In genomic region chr12:3959791-3960543, GRCm38 (mm10) we compare ENCODE assay signal across 8 mouse cellular contexts. TPM values are rescaled to one million over a fixed set of nuclear protein-coding genes. Genes with fewer than 3 reads are reported as not detected.
A peak's percentile ranks its signal among the peaks of the same experiment; 100 is the strongest.
DNase-seq lines count a peak whose midpoint lies in the region; ATAC-seq and TF ChIP-seq lines count a peak whose summit lies in the region.

No protein-coding gene starts in this region.

- H3K9me3 ChIP-seq in forebrain, embryonic 13.5 days (replicated peaks): no peaks in the 10 kb centered on the region
- no peaks in the 10 kb centered on the region for H3K9me3 ChIP-seq in heart, postnatal 0 days (replicated peaks; ENCODE audit: control insufficient read depth, low read length)
- H3K9me3 ChIP-seq in liver, embryonic 13.5 days (replicated peaks): no peaks in the 10 kb centered on the region

- DNase-seq in CD4-positive helper T cell, adult 2 months (ENCODE audit: low read depth, low spot score): peak; percentile 89
- peak; percentile 62 for DNase-seq in c-Kit-positive CD71-negative TER-119-negative erythroid progenitor cells, embryonic 14.5 days (ENCODE audit: low read depth)
- peak; percentile 88 for DNase-seq in heart, postnatal 0 days (ENCODE audit: low spot score)
- peak; percentile 87 to 94 for DNase-seq in kidney, postnatal 25 days
- DNase-seq in liver, embryonic 13.5 days: peak; percentile 53
- peak; percentile 91 to 94 for DNase-seq in natural killer cell, adult 2 months (ENCODE audit: low spot score in 2 of 2)
- DNase-seq in splenic B cell, adult 2 months (ENCODE audit: low read depth, low spot score): peak; percentile 93

- peaks cover 17% of the 10 kb centered on the region for H3K27me3 ChIP-seq in forebrain, embryonic 13.5 days
- peaks cover 14% of the 10 kb centered on the region for H3K27me3 ChIP-seq in heart, postnatal 0 days (ENCODE audit: control insufficient read depth, insufficient read depth, low read length)
- H3K27me3 ChIP-seq in liver, embryonic 13.5 days: peaks cover 5% of the 10 kb centered on the region
- H3K27me3 ChIP-seq in splenic B cell, adult 2 months (ENCODE audit: control insufficient read depth, insufficient read depth, low read length, poor library complexity, severe bottlenecking): no peaks in the 10 kb centered on the region

- TF ChIP-seq EP300 in heart, postnatal 0 days (IDR thresholded peaks at IDR 0.05; ENCODE audit: low read depth): peak; percentile 41; the same call in 1 of the 2 replicates

- peak overlapping the region; percentile 86 for H3K9ac ChIP-seq in forebrain, embryonic 13.5 days
- H3K9ac ChIP-seq in heart, postnatal 0 days (replicated peaks; ENCODE audit: low read depth, low read length): peak overlapping the region; percentile 49
- H3K9ac ChIP-seq in liver, embryonic 13.5 days: peak overlapping the region; percentile 67

- H3K4me3 ChIP-seq in forebrain, embryonic 13.5 days: peak overlapping the region; percentile 66
- peak overlapping the region; percentile 53 for H3K4me3 ChIP-seq in heart, postnatal 0 days (ENCODE audit: low read depth, low read length)
- peak overlapping the region; percentile 62 for H3K4me3 ChIP-seq in liver, embryonic 13.5 days (replicated peaks)

- peak; percentile 97 for ATAC-seq in forebrain, embryonic 13.5 days
- ATAC-seq in heart, postnatal 0 days (ENCODE audit: insufficient read depth, low read depth): peak; percentile 95
- ATAC-seq in liver, embryonic 13.5 days (ENCODE audit: low read depth): peak; percentile 83

- peaks cover 11% of the 10 kb centered on the region for H3K4me1 ChIP-seq in forebrain, embryonic 13.5 days
- peaks cover 9% of the 10 kb centered on the region; the same call in 1 of the 2 replicates for H3K4me1 ChIP-seq in heart, postnatal 0 days (ENCODE audit: control insufficient read depth, insufficient read depth)
- peaks cover 13% of the 10 kb centered on the region for H3K4me1 ChIP-seq in liver, embryonic 13.5 days (replicated peaks)

- 0 out of 2 replicates have a peak, but pooled peaks cover 11% of the 10 kb centered on the region for H3K36me3 ChIP-seq in forebrain, embryonic 13.5 days (ENCODE audit: poor library complexity, severe bottlenecking)
- H3K36me3 ChIP-seq in heart, postnatal 0 days (replicated peaks; ENCODE audit: control insufficient read depth, insufficient read depth, low read length): 0 out of 2 replicates have a peak, but pooled peaks cover 9% of the 10 kb centered on the region
- H3K36me3 ChIP-seq in liver, embryonic 13.5 days: no peaks in the 10 kb centered on the region
- H3K36me3 ChIP-seq in splenic B cell, adult 2 months (ENCODE audit: control insufficient read depth, insufficient read depth, low read length, poor library complexity, severe bottlenecking): no peaks in the 10 kb centered on the region

- peak overlapping the region; percentile 93 for H3K27ac ChIP-seq in forebrain, embryonic 13.5 days
- H3K27ac ChIP-seq in heart, postnatal 0 days (ENCODE audit: low read depth): peak overlapping the region; percentile 75
- H3K27ac ChIP-seq in liver, embryonic 13.5 days: no peak overlapping the region; the same call in 1 of the 2 replicates

- WGBS in forebrain, embryonic 13.5 days: 3% methylated on average over 53 of the region's 53 CpGs
- 2% methylated on average over 53 of the region's 53 CpGs for WGBS in heart, postnatal 0 days
- WGBS in liver, embryonic 13.5 days (ENCODE audit: insufficient replicate concordance): 3% methylated on average over 53 of the region's 53 CpGs

- TF ChIP-seq CTCF in heart, postnatal 0 days (IDR thresholded peaks at IDR 0.05; ENCODE audit: low read depth): no peak

- H3K4me2 ChIP-seq in forebrain, embryonic 13.5 days: peak overlapping the region; percentile 92
- H3K4me2 ChIP-seq in heart, postnatal 0 days (ENCODE audit: low read depth, low read length): peak overlapping the region; percentile 72
- H3K4me2 ChIP-seq in liver, embryonic 13.5 days: peak overlapping the region; percentile 81

RNA-seq across cellular contexts. Expression of gene Pomc, which starts 5.2 kb away (rescaled TPM):
- polyA plus RNA-seq in forebrain, embryonic 13.5 days (2015; fragmentation: Nextera tagmentation; extraction: Ambion mirVana): 13.1 and 24.1 TPM in 2 replicates
- total RNA-seq in heart, postnatal 0 days (2014; rRNA removed; ENCODE audit: low replicate concordance): not detected in 2 replicates
- 1.2 and 1.8 TPM in 2 replicates for polyA plus RNA-seq in heart, postnatal 0 days (2015; fragmentation: Nextera tagmentation; extraction: Ambion mirVana)
- 0.45 and 0.60 TPM in 2 replicates for polyA plus RNA-seq in liver, embryonic 13.5 days (2015; fragmentation: Nextera tagmentation; extraction: Ambion mirVana)
